Mouse (Mus musculus) small intestine, adult 2 months (tissue): ENCODE results near the gene Renbp. TPM values are rescaled to one million over a fixed set of nuclear protein-coding genes. Genes with fewer than 3 reads are reported as not detected.
A peak's percentile ranks its signal among the peaks of the same experiment; 100 is the strongest.

Experiments used
- H3K27ac ChIP-seq: fragments of 200-500 bp; 2 replicates; pipeline ENCODE4 v1.5.1; 2012; ENCODE audit warnings: low read depth, low read length, control low read depth, inconsistent platforms; ENCODE audit not compliant: insufficient read depth
- H3K27me3 ChIP-seq: fragments of 200-500 bp; 2 replicates; pipeline ENCODE4 v1.6.1; 2012; ENCODE audit warnings: mild to moderate bottlenecking, moderate library complexity, low read length, inconsistent platforms; ENCODE audit not compliant: control insufficient read depth, insufficient read depth
- H3K36me3 ChIP-seq: fragments of 200-500 bp; 2 replicates; pipeline ENCODE4 v1.6.1; 2012; ENCODE audit warnings: mild to moderate bottlenecking, low read length, control low read depth, inconsistent platforms; ENCODE audit not compliant: control insufficient read depth, insufficient read depth
- H3K4me1 ChIP-seq: fragments of 200-500 bp; 2 replicates; pipeline ENCODE4 v1.6.1; 2012; ENCODE audit warnings: low read length, inconsistent platforms, mixed read lengths; ENCODE audit not compliant: control insufficient read depth, insufficient read depth, insufficient read length
- H3K4me3 ChIP-seq: fragments of 200-500 bp; 2 replicates; pipeline ENCODE4 v1.5.1; 2012; ENCODE audit warnings: low read depth, mild to moderate bottlenecking, control low read depth, inconsistent platforms, low read length, moderate library complexity
- CTCF ChIP-seq: fragments of 200-500 bp; IDR thresholded peaks from 2 replicates; pipeline ENCODE4 v1.5.1; 2012; ENCODE audit warnings: low read depth, mild to moderate bottlenecking, control low read depth, inconsistent platforms, low read length, moderate library complexity, mixed read lengths; ENCODE audit not compliant: insufficient replicate concordance, insufficient read length; ENCODE audit errors: extremely low read depth
- POLR2A ChIP-seq: fragments of 200-500 bp; IDR thresholded peaks from 2 replicates; pipeline ENCODE4 v1.6.1; 2012; ENCODE audit warnings: low read depth, mild to moderate bottlenecking, control low read depth, inconsistent platforms, low read length, moderate library complexity
- WGBS: fragments of 180-500 bp; shearing (Covaris S2); methylation state at CpG from one replicate; pipeline ENCODE4 v1.1.7; 2018; 5-methylcytosine and 5-hydroxymethylcytosine counted together
- polyA plus RNA-seq: library from polyadenylated mRNA; depleted of rRNA; stranded (reverse); fragments of >200 nt; gene quantifications from 2 replicates; pipeline ENCODE4 v1.2.3, GENCODE M21; 2012; rRNA removed

Gene Renbp
- polyA plus RNA-seq, 1 experiment, result 4.2 TPM

GRCm38 (mm10) chrX:73877014-73877413 is 53.6 kb downstream of the Renbp start:
- no peaks in the 10 kb centered on the region for H3K36me3 ChIP-seq
- TF ChIP-seq CTCF (no peak), POLR2A (no peak)

GRCm38 (mm10) chrX:73875881-73876280 is 54.8 kb downstream of the Renbp start:
- WGBS, result 71% methylated on average over 2 of the region's 2 CpGs
- H3K4me3 ChIP-seq, result no peak overlapping the region
- TF ChIP-seq POLR2A (no peak), CTCF (no peak)
- no peaks in the 10 kb centered on the region for H3K27me3 ChIP-seq
- H3K27ac ChIP-seq, result no peak overlapping the region
- H3K4me1 ChIP-seq, result peaks cover 8% of the 10 kb centered on the region; the same call in 1 of the 2 replicates
- no peaks in the 10 kb centered on the region for H3K36me3 ChIP-seq

More at GRCm38 (mm10) chrX:73877014-73877413, 53.6 kb downstream of the Renbp start:
- Histone ChIP-seq H3K4me1 (peaks cover 8% of the 10 kb centered on the region; the same call in 1 of the 2 replicates), H3K27me3 (no peaks in the 10 kb centered on the region), H3K27ac (peak overlapping the region; percentile 68), H3K4me3 (no peak overlapping the region)
- WGBS, result 36% methylated on average over 1 of the region's 1 CpGs

Other genes with a start within 250 kb of the Renbp start
- 19.0 and 33.3 TPM in 2 replicates for gene Bcap31, start 214.7 kb downstream of the Renbp start, polyA plus RNA-seq
- 49.3 and 99.9 TPM in 2 replicates for gene Abcd1, start 214.3 kb downstream of the Renbp start, polyA plus RNA-seq
- gene Plxnb3, start 173.8 kb downstream of the Renbp start, polyA plus RNA-seq, result 0.22 and 0.38 TPM in 2 replicates
- 3.3 and 4.3 TPM in 2 replicates for gene Srpk3, start 156.4 kb downstream of the Renbp start, polyA plus RNA-seq
- gene Idh3g, start 144.0 kb downstream of the Renbp start, polyA plus RNA-seq, result 177 and 266 TPM in 2 replicates
- 190 and 210 TPM in 2 replicates for gene Ssr4, start 143.8 kb downstream of the Renbp start, polyA plus RNA-seq
- gene Pdzd4, start 105.9 kb downstream of the Renbp start, polyA plus RNA-seq, result 0.65 and 0.83 TPM in 2 replicates
- gene Avpr2, start 38.7 kb downstream of the Renbp start, polyA plus RNA-seq, result 0.09 TPM in 1 of 2 replicates, not detected in the other
- gene L1cam, start 34.7 kb downstream of the Renbp start, polyA plus RNA-seq, result 7.9 and 20.8 TPM in 2 replicates
- gene Arhgap4, start 9.0 kb downstream of the Renbp start, polyA plus RNA-seq, result 16.7 and 22.9 TPM in 2 replicates
- 33.3 and 50.5 TPM in 2 replicates for gene Naa10, start 8.9 kb downstream of the Renbp start, polyA plus RNA-seq
- gene Hcfc1, start 35.5 kb upstream of the Renbp start, polyA plus RNA-seq, result 38.2 and 53.4 TPM in 2 replicates
- 85.9 and 96.8 TPM in 2 replicates for gene Irak1, start 93.1 kb upstream of the Renbp start, polyA plus RNA-seq
- gene Opn1mw, start 196.6 kb upstream of the Renbp start, polyA plus RNA-seq, result not detected in 2 replicates
- gene Mecp2, start 204.5 kb upstream of the Renbp start, polyA plus RNA-seq, result 1.3 and 3.0 TPM in 2 replicates
- not detected in 2 replicates for gene Tex28, start 237.0 kb upstream of the Renbp start, polyA plus RNA-seq
- not detected in 2 replicates for gene Tktl1, start 246.4 kb upstream of the Renbp start, polyA plus RNA-seq